8 mouse cellular contexts compared by ENCODE assay signal in genomic region chr3:55353909-55354511, GRCm38 (mm10).
DNase-seq lines count a peak whose midpoint lies in the region; ATAC-seq and TF ChIP-seq lines count a peak whose summit lies in the region.
"Had no signal": no experiment of that assay in that cellular context is flagged by ENCODE, and none has a peak within 500 bp of the region (broad histone marks: within the 10 kb centered on the region; RNA-seq: fewer than 3 reads in every experiment).

No protein-coding gene starts in this region.

- H3K9me3 ChIP-seq in forebrain, embryonic 11.5 days (ENCODE audit: control insufficient read depth, low read length): no peaks in the 10 kb centered on the region
- no peaks in the 10 kb centered on the region for H3K9me3 ChIP-seq in hindbrain, embryonic 14.5 days (ENCODE audit: control insufficient read depth, low read length)
- no peaks in the 10 kb centered on the region for H3K9me3 ChIP-seq in midbrain, postnatal 0 days (ENCODE audit: low read length)
- H3K9me3 ChIP-seq: liver, embryonic 13.5 days had no signal

- intact Hi-C loops in left cerebral cortex, postnatal 14 days (cut with DNase I): loop anchor here (2.0 to 10.0 kb wide), 5 partner anchors 72 to 549 kb away; partner anchors contain the start of genes Dclk1 and Rfxap

- H3K4me1 ChIP-seq in forebrain, embryonic 11.5 days (replicated peaks; ENCODE audit: control insufficient read depth, insufficient read depth, low read length): peaks cover 21% of the 10 kb centered on the region
- H3K4me1 ChIP-seq in hindbrain, embryonic 14.5 days (replicated peaks; ENCODE audit: control insufficient read depth, insufficient read depth, low read length): peaks cover 55% of the 10 kb centered on the region
- H3K4me1 ChIP-seq in midbrain, postnatal 0 days (ENCODE audit: insufficient read depth, low read length): peaks cover 24% of the 10 kb centered on the region
- H3K4me1 ChIP-seq: liver, embryonic 13.5 days had no signal

- H3K27ac ChIP-seq in forebrain, embryonic 11.5 days (ENCODE audit: low read depth, low read length): no peak overlapping the region
- peak overlapping the region; percentile 85 for H3K27ac ChIP-seq in hindbrain, embryonic 14.5 days
- H3K27ac ChIP-seq in midbrain, postnatal 0 days (ENCODE audit: low read depth, low read length): peak overlapping the region; percentile 49; the same call in 1 of the 2 replicates
- H3K27ac ChIP-seq: liver, embryonic 13.5 days had no signal

- no peak overlapping the region for H3K9ac ChIP-seq in forebrain, embryonic 11.5 days (ENCODE audit: low read length)
- H3K9ac ChIP-seq in hindbrain, embryonic 14.5 days: peak overlapping the region; percentile 41; the same call in 1 of the 2 replicates
- H3K9ac ChIP-seq in midbrain, postnatal 0 days (replicated peaks; ENCODE audit: low read length, poor library complexity, severe bottlenecking): no peak overlapping the region
- H3K9ac ChIP-seq: liver, embryonic 13.5 days had no signal

- H3K36me3 ChIP-seq in forebrain, embryonic 11.5 days (ENCODE audit: control insufficient read depth, insufficient read depth, low read length): no peaks in the 10 kb centered on the region
- H3K36me3 ChIP-seq in hindbrain, embryonic 14.5 days (replicated peaks; ENCODE audit: control insufficient read depth, insufficient read depth): no peaks in the 10 kb centered on the region
- no peaks in the 10 kb centered on the region for H3K36me3 ChIP-seq in midbrain, postnatal 0 days (ENCODE audit: insufficient read depth, low read length)
- H3K36me3 ChIP-seq: liver, embryonic 13.5 days had no signal

- H3K27me3 ChIP-seq in forebrain, embryonic 11.5 days (ENCODE audit: control insufficient read depth, insufficient read depth, low read length): no peaks in the 10 kb centered on the region
- no peaks in the 10 kb centered on the region for H3K27me3 ChIP-seq in hindbrain, embryonic 14.5 days (ENCODE audit: control insufficient read depth, insufficient read depth, low read length)
- H3K27me3 ChIP-seq in midbrain, postnatal 0 days (ENCODE audit: insufficient read depth, low read length): no peaks in the 10 kb centered on the region
- H3K27me3 ChIP-seq: liver, embryonic 13.5 days had no signal

- DNase-seq in A20 (ENCODE audit: low read depth, low spot score): peak; percentile 54
- peak; percentile 32 to 38 for DNase-seq in adrenal gland, adult 18-20 months (ENCODE audit: low spot score in 2 of 2)
- DNase-seq in forebrain, embryonic 11.5 days (ENCODE audit: low spot score): peak; percentile 50
- DNase-seq in hindbrain, embryonic 14.5 days (ENCODE audit: low spot score): peak; percentile 64
- DNase-seq in left cerebral cortex, postnatal 14 days (ENCODE audit: low spot score in 2 of 2): peak; percentile 62 to 67
- peak; percentile 88 for DNase-seq in midbrain, postnatal 0 days (ENCODE audit: low spot score)
- no peak for DNase-seq in thymus, adult 18-20 months
- DNase-seq: liver, embryonic 13.5 days had no signal

- no peak for ATAC-seq in forebrain, embryonic 11.5 days (replicated peaks; ENCODE audit: low FRiP score)
- peak; percentile 44; the same call in 1 of the 2 replicates for ATAC-seq in hindbrain, embryonic 14.5 days (ENCODE audit: low FRiP score)
- ATAC-seq in midbrain, postnatal 0 days (ENCODE audit: low FRiP score): peak; percentile 34; the same call in 1 of the 2 replicates

- H3K4me2 ChIP-seq in forebrain, embryonic 11.5 days (ENCODE audit: low read depth, low read length, severe bottlenecking): no peak overlapping the region
- no peak overlapping the region for H3K4me2 ChIP-seq in hindbrain, embryonic 14.5 days (replicated peaks)
- no peak overlapping the region for H3K4me2 ChIP-seq in midbrain, postnatal 0 days (ENCODE audit: low read depth, low read length, poor library complexity, severe bottlenecking)
- H3K4me2 ChIP-seq: liver, embryonic 13.5 days had no signal

- H3K4me3 ChIP-seq in forebrain, embryonic 11.5 days (ENCODE audit: low read depth, low read length): no peak overlapping the region
- H3K4me3 ChIP-seq in hindbrain, embryonic 14.5 days (replicated peaks; ENCODE audit: low read length): no peak overlapping the region
- no peak overlapping the region for H3K4me3 ChIP-seq in midbrain, postnatal 0 days (ENCODE audit: low read depth, low read length)
- H3K4me3 ChIP-seq: liver, embryonic 13.5 days had no signal

- WGBS in forebrain, embryonic 11.5 days: 51% methylated on average over 13 of the region's 13 CpGs
- WGBS in hindbrain, embryonic 14.5 days: 17% methylated on average over 13 of the region's 13 CpGs
- 34% methylated on average over 13 of the region's 13 CpGs for WGBS in midbrain, postnatal 0 days

- TF ChIP-seq CTCF in midbrain, postnatal 0 days (IDR thresholded peaks at IDR 0.05): no peak

Comparison
In these comparisons a context has a peak if more than half of its experiments do, and no peak if none do; other contexts are left out.
1. DNase-seq: peak in A20 (single experiment), adrenal gland, adult 18-20 months (2 of 2), forebrain, embryonic 11.5 days (single experiment), hindbrain, embryonic 14.5 days (single experiment), left cerebral cortex, postnatal 14 days (2 of 2) and midbrain, postnatal 0 days (single experiment); none in thymus, adult 18-20 months (0 of 2).